Mouse (Mus musculus): ENCODE results near the gene Lalba. TPM values are rescaled to one million over a fixed set of nuclear protein-coding genes. Genes with fewer than 3 reads are reported as not detected.

Lalba gene
- polyA plus RNA-seq, 1 experiment from 2014 or later, result 0.47 TPM

- DNase-seq (ENCODE audit: low spot score), result no peak
- Histone ChIP-seq H3K27ac (replicated peaks) (no peak overlapping the region), H3K4me1 (peaks cover 29% of the 10 kb centered on the region), H3K9me3 (replicated peaks) (no peaks in the 10 kb centered on the region), H3K36me3 (0 out of 2 replicates have a peak, but pooled peaks cover 8% of the 10 kb centered on the region), H3K27me3 (ENCODE audit: low read depth, poor library complexity, severe bottlenecking) (no peaks in the 10 kb centered on the region), H3K4me3 (no peak overlapping the region)
- 69% methylated on average over 13 of the region's 13 CpGs for WGBS
Measured at GRCm38 (mm10) chr15:98511386-98511928, 28.9 kb upstream of the Lalba start.

GRCm38 (mm10) chr15:98510438-98511385 lies 28.2 kb upstream of the Lalba start:
- 0 out of 2 replicates have a peak overlapping the region, but pooled peaks have one; percentile 52 for H3K27ac ChIP-seq (replicated peaks)
- H3K4me3 ChIP-seq, result peak overlapping the region; percentile 37
- 34% methylated on average over 25 of the region's 25 CpGs for WGBS
- H3K27me3 ChIP-seq (ENCODE audit: low read depth, poor library complexity, severe bottlenecking), result no peaks in the 10 kb centered on the region
- H3K9me3 ChIP-seq (replicated peaks), result no peaks in the 10 kb centered on the region
- peak; percentile 82 for DNase-seq (ENCODE audit: low spot score)
- H3K4me1 ChIP-seq, result peaks cover 29% of the 10 kb centered on the region
- H3K36me3 ChIP-seq, result 0 out of 2 replicates have a peak, but pooled peaks cover 8% of the 10 kb centered on the region

GRCm38 (mm10) chr15:98509387-98509786 lies 26.9 kb upstream of the Lalba start:
- Histone ChIP-seq H3K27ac (replicated peaks) (no peak overlapping the region), H3K9me3 (replicated peaks) (no peaks in the 10 kb centered on the region), H3K27me3 (ENCODE audit: low read depth, poor library complexity, severe bottlenecking) (no peaks in the 10 kb centered on the region), H3K36me3 (no peaks in the 10 kb centered on the region), H3K4me3 (no peak overlapping the region), H3K4me1 (peaks cover 33% of the 10 kb centered on the region)
- WGBS, result 57% methylated on average over 2 of the region's 2 CpGs
- no peak for DNase-seq (ENCODE audit: low spot score)

GRCm38 (mm10) chr15:98507321-98507720 lies 24.8 kb upstream of the Lalba start:
- 96% methylated on average over 6 of the region's 6 CpGs for WGBS
- Histone ChIP-seq H3K4me1 (peaks cover 21% of the 10 kb centered on the region), H3K27me3 (ENCODE audit: low read depth, poor library complexity, severe bottlenecking) (no peaks in the 10 kb centered on the region)

GRCm38 (mm10) chr15:98506253-98506957 lies 23.9 kb upstream of the Lalba start:
- no peaks in the 10 kb centered on the region for H3K9me3 ChIP-seq (replicated peaks)
- peaks cover 14% of the 10 kb centered on the region for H3K4me1 ChIP-seq
- 86% methylated on average over 9 of the region's 9 CpGs for WGBS
- no peaks in the 10 kb centered on the region for H3K36me3 ChIP-seq
- H3K4me3 ChIP-seq, result no peak overlapping the region
- no peak overlapping the region for H3K27ac ChIP-seq (replicated peaks)
- DNase-seq (ENCODE audit: low spot score), result no peak
- no peaks in the 10 kb centered on the region for H3K27me3 ChIP-seq (ENCODE audit: low read depth, poor library complexity, severe bottlenecking)

More at GRCm38 (mm10) chr15:98507321-98507720, 24.8 kb upstream of the Lalba start:
- Histone ChIP-seq H3K27ac (replicated peaks) (no peak overlapping the region), H3K4me3 (no peak overlapping the region), H3K36me3 (no peaks in the 10 kb centered on the region), H3K9me3 (replicated peaks) (no peaks in the 10 kb centered on the region)
- no peak for DNase-seq (ENCODE audit: low spot score)

GRCm38 (mm10) chr15:98504514-98504913 lies 22.0 kb upstream of the Lalba start:
- H3K4me3 ChIP-seq, result no peak overlapping the region
- no peaks in the 10 kb centered on the region for H3K9me3 ChIP-seq (replicated peaks)
- no peaks in the 10 kb centered on the region for H3K36me3 ChIP-seq
- peak; percentile 80 for DNase-seq (ENCODE audit: low spot score)
- H3K27ac ChIP-seq (replicated peaks), result no peak overlapping the region
- 13% methylated on average over 18 of the region's 18 CpGs for WGBS
- H3K4me1 ChIP-seq, result peaks cover 5% of the 10 kb centered on the region; the same call in 1 of the 2 replicates
- H3K27me3 ChIP-seq (ENCODE audit: low read depth, poor library complexity, severe bottlenecking), result no peaks in the 10 kb centered on the region

GRCm38 (mm10) chr15:98503317-98503716 lies 20.8 kb upstream of the Lalba start:
- Histone ChIP-seq H3K27ac (replicated peaks) (no peak overlapping the region), H3K36me3 (no peaks in the 10 kb centered on the region), H3K4me3 (no peak overlapping the region), H3K4me1 (peaks cover 5% of the 10 kb centered on the region; the same call in 1 of the 2 replicates), H3K9me3 (replicated peaks) (no peaks in the 10 kb centered on the region), H3K27me3 (ENCODE audit: low read depth, poor library complexity, severe bottlenecking) (no peaks in the 10 kb centered on the region)
- no peak for DNase-seq (ENCODE audit: low spot score)
- WGBS, result 81% methylated on average over 3 of the region's 3 CpGs

GRCm38 (mm10) chr15:98497631-98498030 lies 15.1 kb upstream of the Lalba start:
- WGBS, result 91% methylated on average over 17 of the region's 17 CpGs
- no peaks in the 10 kb centered on the region for H3K27me3 ChIP-seq (ENCODE audit: low read depth, poor library complexity, severe bottlenecking)
- DNase-seq (ENCODE audit: low spot score), result no peak
- H3K27ac ChIP-seq (replicated peaks), result no peak overlapping the region
- H3K4me3 ChIP-seq, result no peak overlapping the region
- H3K9me3 ChIP-seq (replicated peaks), result no peaks in the 10 kb centered on the region
- H3K4me1 ChIP-seq, result no peaks in the 10 kb centered on the region
- no peaks in the 10 kb centered on the region for H3K36me3 ChIP-seq

GRCm38 (mm10) chr15:98492102-98492501 lies 9.6 kb upstream of the Lalba start, which contains the start of gene Olfr279:
TSS of gene Olfr279 (plus strand) at chr15:98492402.
- H3K27ac ChIP-seq (replicated peaks), result no peak within 1 kb of the TSS
- H3K36me3 ChIP-seq, result no peaks in the 10 kb centered on the region
- H3K9me3 ChIP-seq (replicated peaks), result no peaks in the 10 kb centered on the region
- no peak within 1 kb of the TSS for H3K4me3 ChIP-seq
- H3K27me3 ChIP-seq (ENCODE audit: low read depth, poor library complexity, severe bottlenecking), result no peaks in the 10 kb centered on the region
- 66% methylated on average over 4 of the region's 4 CpGs for WGBS
- DNase-seq (ENCODE audit: low spot score), result no peak
- H3K4me1 ChIP-seq, result no peaks in the 10 kb centered on the region

GRCm38 (mm10) chr15:98491332-98491731 lies 8.8 kb upstream of the Lalba start:
- Histone ChIP-seq H3K4me1 (no peaks in the 10 kb centered on the region), H3K4me3 (no peak overlapping the region), H3K9me3 (replicated peaks) (no peaks in the 10 kb centered on the region), H3K36me3 (no peaks in the 10 kb centered on the region), H3K27ac (replicated peaks) (no peak overlapping the region), H3K27me3 (ENCODE audit: low read depth, poor library complexity, severe bottlenecking) (no peaks in the 10 kb centered on the region)
- DNase-seq (ENCODE audit: low spot score), result no peak
- WGBS, result 90% methylated on average over 2 of the region's 2 CpGs

GRCm38 (mm10) chr15:98486433-98487021 lies 4.0 kb upstream of the Lalba start:
- no peaks in the 10 kb centered on the region for H3K4me1 ChIP-seq
- DNase-seq (ENCODE audit: low spot score), result no peak
- no peaks in the 10 kb centered on the region for H3K27me3 ChIP-seq (ENCODE audit: low read depth, poor library complexity, severe bottlenecking)
- no peak overlapping the region for H3K4me3 ChIP-seq
- H3K36me3 ChIP-seq, result no peaks in the 10 kb centered on the region
- no peak overlapping the region for H3K27ac ChIP-seq (replicated peaks)
- WGBS, result 93% methylated on average over 8 of the region's 8 CpGs
- no peaks in the 10 kb centered on the region for H3K9me3 ChIP-seq (replicated peaks)
